Mouse (Mus musculus) brain, embryonic 14.5 days (tissue): ENCODE measurements around the gene Hcn1.

ENCODE experiments used
- CTCF ChIP-seq: fragments of 200-500 bp; IDR thresholded peaks from 2 replicates; pipeline ENCODE4 v1.5.1; 2012; ENCODE audit warnings: inconsistent platforms, mild to moderate bottlenecking, moderate library complexity, borderline replicate concordance; ENCODE audit not compliant: insufficient read depth, insufficient read length; ENCODE audit errors: extremely low read depth
- POLR2A ChIP-seq: fragments of 200-500 bp; IDR thresholded peaks from 2 replicates; pipeline ENCODE4 v1.6.1; 2012; ENCODE audit warnings: mild to moderate bottlenecking, inconsistent platforms, borderline replicate concordance; ENCODE audit not compliant: poor library complexity, insufficient read depth, insufficient read length, severe bottlenecking; ENCODE audit errors: extremely low read depth

DNA sequence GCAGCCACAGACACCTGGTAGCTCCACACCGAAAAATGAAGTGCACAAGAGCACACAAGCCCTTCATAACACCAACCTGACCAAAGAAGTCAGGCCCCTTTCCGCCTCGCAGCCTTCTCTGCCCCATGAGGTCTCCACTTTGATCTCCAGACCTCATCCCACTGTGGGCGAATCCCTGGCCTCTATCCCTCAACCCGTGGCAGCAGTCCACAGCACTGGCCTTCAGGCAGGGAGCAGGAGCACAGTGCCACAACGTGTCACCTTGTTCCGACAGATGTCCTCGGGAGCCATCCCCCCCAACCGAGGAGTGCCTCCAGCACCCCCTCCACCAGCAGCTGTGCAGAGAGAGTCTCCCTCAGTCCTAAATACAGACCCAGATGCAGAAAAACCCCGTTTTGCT, 373.7 kb downstream of the Hcn1 start:
- TF ChIP-seq CTCF (no peak), POLR2A (no peak)
